Mouse (Mus musculus) ovary, adult 2 months (tissue): ENCODE results near the gene Olfr975. TPM values are rescaled to one million over a fixed set of nuclear protein-coding genes. Genes with fewer than 3 reads are reported as not detected.

Experiments
- polyA plus RNA-seq: library from polyadenylated mRNA; depleted of rRNA; stranded (reverse); fragments of >200 nt; gene quantifications from 2 replicates; pipeline ENCODE4 v1.2.3, GENCODE M21; 2012; rRNA removed

Gene Olfr975
- polyA plus RNA-seq, result 0.08 TPM in 1 of 2 replicates, not detected in the other

GRCm38 (mm10) chr9:39951946-39952345 is at the start of gene Olfr975:
Gene Olfr975 (minus strand): TSS chr9:39952046.

GRCm38 (mm10) chr9:39991813-39992212 is 40.0 kb upstream of the Olfr975 start, which contains the start of gene Olfr978:
Gene Olfr978 (plus strand): TSS chr9:39992113.

GRCm38 (mm10) chr9:39961033-39961432 is 9.2 kb upstream of the Olfr975 start, which contains the start of gene Olfr976:
Gene Olfr976 (minus strand): TSS chr9:39961133.

GRCm38 (mm10) chr9:39937201-39937600 is 14.6 kb downstream of the Olfr975 start, which contains the start of gene Olfr974:
Gene Olfr974 (plus strand): TSS chr9:39937501.

GRCm38 (mm10) chr9:39907036-39907435 is 44.8 kb downstream of the Olfr975 start, which contains the start of gene Olfr229:
Gene Olfr229 (plus strand): TSS chr9:39907336.

Other genes starting within 250 kb of the Olfr975 start
- gene Olfr149, start 244.9 kb downstream of the Olfr975 start, polyA plus RNA-seq, result not detected in 2 replicates
- gene Olfr965, start 240.7 kb downstream of the Olfr975 start, polyA plus RNA-seq, result not detected in 2 replicates
- gene Olfr150, start 221.1 kb downstream of the Olfr975 start, polyA plus RNA-seq, result not detected in 2 replicates
- gene Olfr967, start 205.8 kb downstream of the Olfr975 start, polyA plus RNA-seq, result not detected in 2 replicates
- not detected in 2 replicates for gene Olfr968, start 168.8 kb downstream of the Olfr975 start, polyA plus RNA-seq
- not detected in 2 replicates for gene Olfr969, start 161.1 kb downstream of the Olfr975 start, polyA plus RNA-seq
- gene Olfr970, start 143.2 kb downstream of the Olfr975 start, polyA plus RNA-seq, result not detected in 2 replicates
- not detected in 2 replicates for gene Olfr971, start 115.2 kb downstream of the Olfr975 start, polyA plus RNA-seq
- not detected in 2 replicates for gene Olfr972, start 85.6 kb downstream of the Olfr975 start, polyA plus RNA-seq
- not detected in 2 replicates for gene Olfr229, start 44.7 kb downstream of the Olfr975 start, polyA plus RNA-seq
- gene Olfr974, start 14.5 kb downstream of the Olfr975 start, polyA plus RNA-seq, result not detected in 2 replicates
- 1.4 and 1.5 TPM in 2 replicates for gene Olfr976, start 9.1 kb upstream of the Olfr975 start, polyA plus RNA-seq
- gene Olfr978, start 40.1 kb upstream of the Olfr975 start, polyA plus RNA-seq, result not detected in 2 replicates
- not detected in 2 replicates for gene Olfr979, start 51.4 kb upstream of the Olfr975 start, polyA plus RNA-seq
- gene Olfr980, start 57.5 kb upstream of the Olfr975 start, polyA plus RNA-seq, result not detected in 2 replicates
- gene Olfr981, start 69.4 kb upstream of the Olfr975 start, polyA plus RNA-seq, result not detected in 2 replicates
- gene Olfr982, start 121.8 kb upstream of the Olfr975 start, polyA plus RNA-seq, result not detected in 2 replicates
- gene Olfr983, start 141.5 kb upstream of the Olfr975 start, polyA plus RNA-seq, result not detected in 2 replicates
- gene Olfr984, start 162.2 kb upstream of the Olfr975 start, polyA plus RNA-seq, result not detected in 2 replicates
- gene Olfr985, start 178.1 kb upstream of the Olfr975 start, polyA plus RNA-seq, result not detected in 2 replicates
- gene Tmem225, start 196.1 kb upstream of the Olfr975 start, polyA plus RNA-seq, result not detected in 2 replicates
- gene Olfr986, start 228.9 kb upstream of the Olfr975 start, polyA plus RNA-seq, result not detected in 2 replicates
- 2.0 and 2.4 TPM in 2 replicates for gene Zfp202, start 240.3 kb upstream of the Olfr975 start, polyA plus RNA-seq